Mouse (Mus musculus): ENCODE data around the gene Sys1.

DNA sequence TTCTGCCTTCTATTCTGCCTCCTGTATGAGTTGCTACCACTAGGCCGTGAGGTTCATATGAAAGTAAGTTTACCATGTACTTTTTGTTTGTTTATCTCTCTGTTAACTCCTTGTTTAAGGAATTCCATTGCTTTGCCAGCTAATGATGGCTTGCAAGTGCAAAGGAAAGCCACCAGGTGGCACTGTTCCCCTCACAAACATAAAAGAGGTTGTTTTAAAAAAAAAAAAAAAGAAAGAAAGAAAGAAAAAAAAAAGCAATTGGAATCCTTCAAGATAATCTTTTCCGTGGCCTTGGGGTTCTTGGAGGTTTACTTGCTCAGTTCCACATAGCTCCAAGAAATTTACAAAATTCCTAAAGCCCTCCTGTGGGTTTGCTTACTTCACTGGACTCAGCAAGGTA is 39.6 kb upstream of the Sys1 start:
- TF ChIP-seq CTCF (IDR thresholded peaks at IDR 0.05; ENCODE audit: low read depth, low read length) (peak; percentile 18), EP300 (IDR thresholded peaks at IDR 0.05; ENCODE audit: insufficient read depth, low read depth, low read length) (no peak), POLR2A (IDR thresholded peaks at IDR 0.05; ENCODE audit: insufficient read depth, low read length) (no peak)

Data from ES-Bruce4 (cell line).